Mouse (Mus musculus): Measurements from ENCODE around the gene Kpna2.
"Not testable (repeated sequence)": the region's sequence is repeated elsewhere in the genome, so short reads cannot be mapped to it uniquely, and the experiment has no call there.

DNA sequence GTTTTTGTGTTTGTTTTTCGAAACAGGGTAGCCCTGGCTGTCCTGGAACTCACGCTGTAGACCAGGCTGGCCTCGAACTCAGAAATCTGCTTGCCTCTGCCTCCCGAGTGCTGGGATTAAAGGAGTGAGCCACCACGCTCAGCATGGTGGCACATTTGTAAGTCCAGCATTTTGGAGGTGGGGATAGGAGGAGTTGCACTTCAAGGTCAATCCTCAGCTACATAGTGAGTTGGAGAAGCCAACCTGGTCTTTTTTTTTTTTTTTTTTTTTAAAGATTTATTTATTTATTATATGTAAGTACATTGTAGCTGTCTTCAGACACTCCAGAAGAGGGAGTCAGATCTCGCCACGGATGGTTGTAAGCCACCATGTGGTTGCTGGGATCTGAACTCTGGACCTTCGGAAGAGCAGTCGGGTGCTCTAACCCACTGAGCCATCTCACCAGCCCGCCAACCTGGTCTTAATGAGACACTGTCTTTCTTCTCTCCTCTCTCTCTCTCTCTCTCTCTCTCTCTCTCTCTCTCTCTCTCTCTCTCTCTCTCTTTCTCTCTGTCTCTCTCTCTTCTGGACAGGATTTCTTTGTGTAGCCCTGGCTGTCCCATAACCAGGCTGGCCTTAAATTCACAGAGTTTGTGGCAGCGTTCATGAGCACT, 16.3 kb upstream of the Kpna2 start:
- TF ChIP-seq GATA1 (IDR thresholded peaks at IDR 0.05; ENCODE audit: borderline replicate concordance, low read length); FLI1 (IDR thresholded peaks at IDR 0.05; ENCODE audit: low read length): not testable (repeated sequence)

Data from megakaryocyte, embryonic 14.5 days (primary cell).